Mouse (Mus musculus) right cerebral cortex, adult 2 months (tissue): ENCODE measurements around the gene Olfr157.
"Not testable (repeated sequence)": the region's sequence is repeated elsewhere in the genome, so short reads cannot be mapped to it uniquely, and the experiment has no call there.

Source experiments
- DNase-seq, 2 experiments: peaks; one replicate each; pipeline ENCODE4 v3.0.0; 2021 to 2022; ENCODE audit warnings: low spot score in 2 of 2

Olfr157 gene

GRCm38 (mm10) chr4:43798936-43799335 lies 41.1 kb downstream of the Olfr157 start:
- no peak for DNase-seq

GRCm38 (mm10) chr4:43795844-43796243 lies 44.2 kb downstream of the Olfr157 start:
- DNase-seq, result not testable (repeated sequence)

DNA sequence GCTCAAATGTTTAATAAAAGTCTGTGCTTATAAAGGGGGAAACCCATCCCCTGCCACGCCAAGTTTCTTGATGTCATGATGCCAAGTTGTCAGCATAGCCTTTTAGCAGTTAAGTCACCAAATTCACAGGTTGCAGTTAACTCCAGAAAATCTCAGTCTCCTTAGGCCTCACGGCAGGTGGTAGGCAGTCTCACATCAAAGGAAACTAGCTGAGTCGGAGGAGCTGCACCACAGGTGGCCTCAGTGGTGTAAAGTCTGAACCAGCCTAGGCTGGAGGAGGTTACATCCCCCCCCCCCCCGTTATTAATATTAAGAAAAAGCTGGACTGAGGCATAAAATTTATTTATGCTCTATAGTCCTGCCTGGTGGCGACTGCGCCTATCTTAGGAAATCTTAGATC lies 44.7 kb downstream of the Olfr157 start:
- DNase-seq, result no peak
